8 mouse cellular contexts compared by ENCODE assay signal in the genomic region with DNA sequence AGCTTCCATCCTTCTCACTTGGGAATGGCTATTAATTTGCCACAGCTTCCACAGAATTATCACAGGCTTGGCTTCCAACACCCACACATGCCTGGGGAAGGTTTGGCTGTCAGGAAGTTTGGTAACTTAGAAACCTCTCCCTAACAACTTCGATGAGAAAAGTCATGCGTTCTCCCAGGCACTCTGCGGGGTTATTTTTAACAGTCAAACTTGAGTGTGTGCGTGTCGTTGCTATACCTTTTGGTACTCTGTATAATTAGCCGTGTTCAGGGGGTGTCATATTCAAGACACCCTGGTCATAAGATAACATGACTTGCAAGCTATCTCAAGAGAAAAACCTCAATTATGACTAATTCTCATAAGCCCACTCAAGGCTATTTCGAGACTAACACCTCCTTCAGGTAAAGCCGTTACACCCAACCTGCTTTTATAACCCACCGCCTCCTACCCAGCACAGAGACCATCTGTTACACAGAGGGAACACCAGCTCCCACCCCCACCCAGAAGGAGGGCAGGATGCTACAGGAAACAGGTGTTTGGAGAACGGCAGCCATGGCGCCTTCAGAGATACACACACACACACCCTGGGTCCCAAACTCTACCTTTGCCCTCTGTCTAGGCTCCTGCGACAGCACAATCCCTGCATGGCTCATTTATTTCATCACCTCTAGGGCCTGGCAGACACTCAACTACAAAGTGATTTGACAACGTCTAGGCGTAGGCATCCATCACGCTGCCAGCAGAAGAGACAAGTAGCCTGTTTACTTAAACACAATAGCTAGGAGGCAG. TPM values are rescaled to one million over a fixed set of nuclear protein-coding genes. Genes with fewer than 3 reads are reported as not detected.
DNase-seq lines count a peak whose midpoint lies in the region; ATAC-seq lines count a peak whose summit lies in the region.

No protein-coding gene starts in this region.

- H3K9me3 ChIP-seq in embryonic facial prominence, embryonic 14.5 days (ENCODE audit: control insufficient read depth, low read length): no peaks in the 10 kb centered on the region
- no peaks in the 10 kb centered on the region for H3K9me3 ChIP-seq in midbrain, embryonic 13.5 days

- intact Hi-C loops in heart, postnatal 36 days (cut with DNase I): no loop called here
- intact Hi-C loops in left cerebral cortex, postnatal 25 days (cut with DNase I): loop anchor here (1.0 to 2.0 kb wide), 4 partner anchors 31 to 219 kb away; no protein-coding TSS in a partner anchor

- ATAC-seq in embryonic facial prominence, embryonic 14.5 days (ENCODE audit: low read depth): no peak
- ATAC-seq in midbrain, embryonic 13.5 days: no peak

- H3K27me3 ChIP-seq in embryonic facial prominence, embryonic 14.5 days (replicated peaks; ENCODE audit: control insufficient read depth, insufficient read depth, low read length): no peaks in the 10 kb centered on the region
- no peaks in the 10 kb centered on the region for H3K27me3 ChIP-seq in midbrain, embryonic 13.5 days

- H3K9ac ChIP-seq in embryonic facial prominence, embryonic 14.5 days (ENCODE audit: low read depth, low read length): no peak overlapping the region
- H3K9ac ChIP-seq in midbrain, embryonic 13.5 days (replicated peaks): no peak overlapping the region; the same call in 1 of the 2 replicates

- peak overlapping the region; percentile 45; the same call in 1 of the 2 replicates for H3K27ac ChIP-seq in embryonic facial prominence, embryonic 14.5 days (replicated peaks; ENCODE audit: low read depth, low read length)
- H3K27ac ChIP-seq in midbrain, embryonic 13.5 days: no peak overlapping the region

- 67% methylated on average over 15 of the region's 15 CpGs for WGBS in embryonic facial prominence, embryonic 14.5 days
- 81% methylated on average over 15 of the region's 15 CpGs for WGBS in midbrain, embryonic 13.5 days

- H3K36me3 ChIP-seq in embryonic facial prominence, embryonic 14.5 days (ENCODE audit: control insufficient read depth, insufficient read depth, low read length): no peaks in the 10 kb centered on the region
- H3K36me3 ChIP-seq in midbrain, embryonic 13.5 days: no peaks in the 10 kb centered on the region

- H3K4me1 ChIP-seq in embryonic facial prominence, embryonic 14.5 days (ENCODE audit: control insufficient read depth, insufficient read depth, low read length): peaks cover 20% of the 10 kb centered on the region
- peaks cover 20% of the 10 kb centered on the region for H3K4me1 ChIP-seq in midbrain, embryonic 13.5 days (replicated peaks)

- peak; percentile 64 for DNase-seq in layer of hippocampus, adult 11-12 months (ENCODE audit: low spot score)
- no peak for DNase-seq in layer of hippocampus, adult 9-10 months (ENCODE audit: low spot score)
- DNase-seq in embryonic facial prominence, embryonic 14.5 days (ENCODE audit: low spot score): no peak
- peak; percentile 12 to 25 for DNase-seq in heart, postnatal 36 days
- DNase-seq in left cerebral cortex, postnatal 25 days (ENCODE audit: low spot score in 2 of 2): peak; percentile 80 to 97
- no peak for DNase-seq in adrenal gland, postnatal 10 days
- no peak for DNase-seq in urinary bladder, postnatal 4 days (ENCODE audit: low spot score in 2 of 2)

- no peak overlapping the region for H3K4me3 ChIP-seq in embryonic facial prominence, embryonic 14.5 days (ENCODE audit: low read depth, low read length)
- no peak overlapping the region for H3K4me3 ChIP-seq in midbrain, embryonic 13.5 days (replicated peaks)

- no peak overlapping the region for H3K4me2 ChIP-seq in embryonic facial prominence, embryonic 14.5 days (ENCODE audit: low read depth, low read length)
- no peak overlapping the region for H3K4me2 ChIP-seq in midbrain, embryonic 13.5 days (replicated peaks)

RNA-seq across cellular contexts. Expression of a gene that starts 0.9 kb away (rescaled TPM):
- 0.17 and 0.61 TPM in 2 replicates for polyA plus RNA-seq in embryonic facial prominence, embryonic 14.5 days (2014; fragmentation: Nextera tagmentation; extraction: Ambion mirVana)
- total RNA-seq in heart, postnatal 36 days (2021): under 1 TPM in 1 of 2 experiments, not detected in 1; 0.31 TPM
- total RNA-seq in left cerebral cortex, postnatal 25 days (2021): under 1 TPM in 1 of 2 experiments, not detected in 1; 0.25 TPM
- polyA plus RNA-seq in midbrain, embryonic 13.5 days (2015; fragmentation: Nextera tagmentation; extraction: Ambion mirVana): 0.66 and 0.73 TPM in 2 replicates
- total RNA-seq in adrenal gland, postnatal 10 days (2021): not detected

RNA-seq across cellular contexts. Expression of a gene that starts 13.3 kb away (rescaled TPM):
- 2.2 and 4.7 TPM in 2 replicates for polyA plus RNA-seq in embryonic facial prominence, embryonic 14.5 days (2014; fragmentation: Nextera tagmentation; extraction: Ambion mirVana)
- 1 to 10 TPM; 1.5 to 3.1 TPM for total RNA-seq in heart, postnatal 36 days (2021)
- 1 to 10 TPM in 1 of 2 experiments, under 1 TPM in 1; 0.98 to 1.5 TPM for total RNA-seq in left cerebral cortex, postnatal 25 days (2021)
- 2.5 and 3.1 TPM in 2 replicates for polyA plus RNA-seq in midbrain, embryonic 13.5 days (2015; fragmentation: Nextera tagmentation; extraction: Ambion mirVana)
- total RNA-seq in adrenal gland, postnatal 10 days (2021): under 1 TPM; 0.72 to 0.76 TPM

RNA-seq across cellular contexts. Expression of a gene that starts 33.7 kb away (rescaled TPM):
- 5.3 and 6.5 TPM in 2 replicates for polyA plus RNA-seq in embryonic facial prominence, embryonic 14.5 days (2014; fragmentation: Nextera tagmentation; extraction: Ambion mirVana)
- total RNA-seq in heart, postnatal 36 days (2021): under 1 TPM in 1 of 2 experiments, not detected in 1; 0.24 TPM
- total RNA-seq in left cerebral cortex, postnatal 25 days (2021): not detected
- polyA plus RNA-seq in midbrain, embryonic 13.5 days (2015; fragmentation: Nextera tagmentation; extraction: Ambion mirVana): 0.16 TPM in 1 of 2 replicates, not detected in the other
- 1 to 10 TPM; 8.9 to 9.0 TPM for total RNA-seq in adrenal gland, postnatal 10 days (2021)

RNA-seq across cellular contexts. Expression of a gene that starts 51.8 kb away (rescaled TPM):
- 0.28 and 0.38 TPM in 2 replicates for polyA plus RNA-seq in embryonic facial prominence, embryonic 14.5 days (2014; fragmentation: Nextera tagmentation; extraction: Ambion mirVana)
- total RNA-seq in heart, postnatal 36 days (2021): under 1 TPM; 0.30 to 0.36 TPM
- total RNA-seq in left cerebral cortex, postnatal 25 days (2021): under 1 TPM; 0.28 to 0.48 TPM
- 0.07 and 0.22 TPM in 2 replicates for polyA plus RNA-seq in midbrain, embryonic 13.5 days (2015; fragmentation: Nextera tagmentation; extraction: Ambion mirVana)
- 1 to 10 TPM; 2.9 to 3.7 TPM for total RNA-seq in adrenal gland, postnatal 10 days (2021)

Comparison
In these comparisons a context has a peak if more than half of its experiments do, and no peak if none do; other contexts are left out.
1. DNase-seq: peak in layer of hippocampus, adult 11-12 months (single experiment), heart, postnatal 36 days (2 of 2) and left cerebral cortex, postnatal 25 days (2 of 2); none in layer of hippocampus, adult 9-10 months (single experiment), embryonic facial prominence, embryonic 14.5 days (single experiment), adrenal gland, postnatal 10 days (single experiment) and urinary bladder, postnatal 4 days (0 of 2).
2. RNA of a gene that starts 33.7 kb away (total RNA-seq): 8.9 to 9.0 TPM in adrenal gland, postnatal 10 days; 0.24 TPM in heart, postnatal 36 days and not detected in left cerebral cortex, postnatal 25 days; every median in the first group is over 4 times any median in the second.